Mouse (Mus musculus) forebrain, postnatal 0 days (tissue): ENCODE measurements around the gene Dip2a. TPM values are rescaled to one million over a fixed set of nuclear protein-coding genes. Genes with fewer than 3 reads are reported as not detected.

Source experiments
- ATAC-seq: fragments of 200-750 bp; cut with Nextera tagmentation; 2 replicates; pipeline ENCODE4 v1.8.0; 2017; ENCODE audit warnings: mild to moderate bottlenecking, moderate library complexity
- DNase-seq: peaks from one replicate; pipeline ENCODE4 v3.0.0-alpha.2; 2015
- H3K27ac ChIP-seq: fragments of 300-500 bp; sonication (generic); 2 replicates; pipeline ENCODE4 v1.5.1; 2014; ENCODE audit warnings: low read depth, mild to moderate bottlenecking, antibody characterized with exemption, low read length, moderate library complexity, mixed read lengths
- H3K27me3 ChIP-seq: fragments of 300-500 bp; sonication (generic); 2 replicates; pipeline ENCODE4 v1.6.1; 2014; ENCODE audit warnings: mild to moderate bottlenecking, low read length, mixed read lengths; ENCODE audit not compliant: insufficient read depth
- H3K36me3 ChIP-seq: fragments of 300-500 bp; sonication (generic); 2 replicates; pipeline ENCODE4 v1.6.1; 2014; ENCODE audit warnings: mild to moderate bottlenecking, moderate library complexity; ENCODE audit not compliant: insufficient read depth
- H3K4me1 ChIP-seq: fragments of 300-500 bp; sonication (generic); 2 replicates; pipeline ENCODE4 v1.6.1; 2014; ENCODE audit warnings: antibody characterized with exemption; ENCODE audit not compliant: insufficient read depth
- H3K4me2 ChIP-seq: fragments of 300-500 bp; sonication (generic); 2 replicates; pipeline ENCODE4 v1.6.1; 2014; ENCODE audit warnings: low read depth, mild to moderate bottlenecking, moderate library complexity
- H3K4me3 ChIP-seq: fragments of 300-500 bp; sonication (generic); 2 replicates; pipeline ENCODE4 v1.5.1; 2014; ENCODE audit warnings: low read depth, low read length, mixed read lengths
- H3K9ac ChIP-seq: fragments of 300-500 bp; sonication (generic); 2 replicates; pipeline ENCODE4 v1.6.1; 2014; ENCODE audit warnings: mild to moderate bottlenecking
- H3K9me3 ChIP-seq: fragments of 300-500 bp; sonication (generic); 2 replicates; pipeline ENCODE4 v1.6.1; 2016; ENCODE audit warnings: low read length
- CTCF ChIP-seq: sonication (generic); IDR thresholded peaks from 2 replicates; pipeline ENCODE4 v1.5.1; 2016; ENCODE audit warnings: antibody characterized with exemption, control low read depth, low read depth
- WGBS: fragments of 180-500 bp; shearing (Covaris S2); extraction: QIAGEN DNeasy Blood & Tissue Kit; methylation state at CpG from one replicate; pipeline ENCODE4 v1.1.7; 2014; 5-methylcytosine and 5-hydroxymethylcytosine counted together
- polyA plus RNA-seq: library from polyadenylated mRNA; unstranded; fragments of >200 nt; fragmentation: Nextera tagmentation; extraction: Ambion mirVana; gene quantifications from 2 replicates; pipeline ENCODE4 v1.2.1, GENCODE M21; 2015
- total RNA-seq: library from RNA; depleted of rRNA; stranded (reverse); fragments of >200 nt; gene quantifications from 2 replicates; pipeline ENCODE4 v1.2.3, GENCODE M21; 2014

Gene Dip2a
- total and polyA plus RNA-seq, 2 experiments from 2014 or later: 8.7 to 49.0 TPM

GRCm38 (mm10) chr10:76317623-76318022 is 27.5 kb downstream of the Dip2a start:
- WGBS: 90% methylated on average over 12 of the region's 12 CpGs
- H3K27ac ChIP-seq: no peak overlapping the region
- H3K9me3 ChIP-seq: no peaks in the 10 kb centered on the region
- no peak for DNase-seq
- no peak for ATAC-seq
- H3K27me3 ChIP-seq: no peaks in the 10 kb centered on the region
- TF ChIP-seq CTCF: no peak
- no peak overlapping the region for H3K4me2 ChIP-seq
- H3K36me3 ChIP-seq: peaks cover 48% of the 10 kb centered on the region
- no peak overlapping the region for H3K9ac ChIP-seq
- H3K4me1 ChIP-seq: no peaks in the 10 kb centered on the region
- no peak overlapping the region for H3K4me3 ChIP-seq

- Histone ChIP-seq H3K9me3 (no peaks in the 10 kb centered on the region), H3K36me3 (peaks cover 53% of the 10 kb centered on the region), H3K4me1 (no peaks in the 10 kb centered on the region), H3K27me3 (no peaks in the 10 kb centered on the region), H3K4me2 (no peak overlapping the region), H3K9ac (no peak overlapping the region), H3K4me3 (no peak overlapping the region), H3K27ac (no peak overlapping the region)
- no peak for TF ChIP-seq CTCF
- ATAC-seq (no peak), DNase-seq (no peak)
- WGBS: 79% methylated on average over 7 of the region's 7 CpGs
Measured at GRCm38 (mm10) chr10:76316194-76316593, 28.9 kb downstream of the Dip2a start.

DNA sequence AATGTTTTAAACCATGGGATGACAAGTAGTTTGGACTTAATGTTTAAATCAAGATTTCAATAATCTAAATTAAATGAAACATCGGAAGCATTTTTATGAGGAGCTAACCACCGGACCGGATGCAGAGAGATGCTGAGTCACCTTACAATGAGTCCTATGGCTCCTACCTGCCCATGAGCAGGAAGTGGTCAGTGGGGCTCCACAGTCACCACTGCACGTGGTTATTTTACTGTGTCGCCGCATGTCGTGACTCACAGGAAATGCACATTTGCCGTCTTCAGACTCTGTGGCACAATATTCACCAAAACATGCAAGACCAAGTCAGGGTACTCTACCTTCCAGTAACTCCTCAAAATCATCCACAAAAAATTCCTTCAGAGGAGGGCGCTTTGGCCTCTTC is 38.4 kb downstream of the Dip2a start:
- Histone ChIP-seq H3K4me3 (no peak overlapping the region), H3K36me3 (peaks cover 55% of the 10 kb centered on the region), H3K27me3 (no peaks in the 10 kb centered on the region), H3K9ac (no peak overlapping the region), H3K27ac (no peak overlapping the region), H3K9me3 (no peaks in the 10 kb centered on the region), H3K4me2 (no peak overlapping the region), H3K4me1 (no peaks in the 10 kb centered on the region)
- DNase-seq (no peak), ATAC-seq (no peak)
- WGBS: 93% methylated on average over 9 of the region's 9 CpGs
- TF ChIP-seq CTCF: no peak

GRCm38 (mm10) chr10:76300133-76300532 is 45.0 kb downstream of the Dip2a start:
- Histone ChIP-seq H3K4me2 (no peak overlapping the region), H3K36me3 (peaks cover 71% of the 10 kb centered on the region), H3K9ac (no peak overlapping the region), H3K4me1 (no peaks in the 10 kb centered on the region), H3K9me3 (no peaks in the 10 kb centered on the region), H3K27ac (no peak overlapping the region), H3K4me3 (no peak overlapping the region), H3K27me3 (no peaks in the 10 kb centered on the region)
- WGBS: 83% methylated on average over 5 of the region's 5 CpGs
- DNase-seq (no peak), ATAC-seq (no peak)
- TF ChIP-seq CTCF: no peak

GRCm38 (mm10) chr10:76293222-76293621 is 51.9 kb downstream of the Dip2a start:
- DNase-seq (no peak), ATAC-seq (no peak)
- 90% methylated on average over 4 of the region's 4 CpGs for WGBS
- Histone ChIP-seq H3K27me3 (no peaks in the 10 kb centered on the region), H3K4me2 (no peak overlapping the region), H3K36me3 (peaks cover 92% of the 10 kb centered on the region), H3K9me3 (no peaks in the 10 kb centered on the region), H3K4me1 (no peaks in the 10 kb centered on the region), H3K27ac (no peak overlapping the region), H3K9ac (no peak overlapping the region), H3K4me3 (no peak overlapping the region)
- no peak for TF ChIP-seq CTCF

DNA sequence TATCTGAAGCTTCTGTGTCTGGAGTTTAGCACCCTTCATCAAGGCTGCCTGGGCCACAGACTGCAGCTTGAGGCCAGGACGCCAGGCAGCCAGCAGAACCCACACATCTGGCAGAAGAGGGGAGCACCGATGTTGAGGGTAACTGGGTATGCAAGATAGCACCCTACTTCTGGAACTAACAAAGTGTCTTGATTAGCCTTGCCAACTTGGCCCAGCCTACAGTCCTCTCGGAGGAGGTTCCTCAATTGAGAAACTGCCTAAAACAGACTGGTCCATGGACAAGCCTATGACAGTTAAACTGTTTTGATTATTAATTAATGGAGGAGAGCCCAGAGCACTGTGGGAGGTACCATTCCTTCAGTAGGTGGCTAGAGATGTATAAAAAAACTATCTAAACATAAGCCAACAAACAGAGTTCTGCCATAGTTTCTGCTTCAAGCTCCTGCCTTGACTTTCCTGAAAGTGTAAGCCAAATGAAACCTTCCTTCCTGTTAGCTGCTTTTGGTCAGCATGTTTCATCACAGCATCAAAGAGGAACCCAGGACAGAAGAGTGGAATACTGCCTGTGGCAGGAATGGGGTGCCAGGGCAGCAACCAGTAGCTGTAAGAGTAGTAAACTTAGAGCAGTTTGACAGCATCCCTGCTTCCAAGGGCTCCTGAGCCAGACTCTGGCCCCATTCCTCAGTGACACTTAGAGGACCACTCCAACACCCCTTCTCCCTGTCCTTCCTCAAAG is 55.0 kb downstream of the Dip2a start:
- no peaks in the 10 kb centered on the region for H3K4me1 ChIP-seq

GRCm38 (mm10) chr10:76289052-76289451 is 56.0 kb downstream of the Dip2a start:
- no peak for DNase-seq
- 76% methylated on average over 5 of the region's 5 CpGs for WGBS
- Histone ChIP-seq H3K27ac (no peak overlapping the region), H3K4me3 (no peak overlapping the region), H3K9ac (no peak overlapping the region), H3K4me1 (no peaks in the 10 kb centered on the region), H3K4me2 (no peak overlapping the region), H3K36me3 (peaks cover 95% of the 10 kb centered on the region), H3K27me3 (no peaks in the 10 kb centered on the region), H3K9me3 (no peaks in the 10 kb centered on the region)
- no peak for TF ChIP-seq CTCF
- no peak for ATAC-seq

More for the DNA sequence above, 55.0 kb downstream of the Dip2a start:
- Histone ChIP-seq H3K4me2 (no peak overlapping the region), H3K36me3 (peaks cover 95% of the 10 kb centered on the region), H3K9me3 (no peaks in the 10 kb centered on the region), H3K27ac (no peak overlapping the region), H3K27me3 (no peaks in the 10 kb centered on the region), H3K9ac (no peak overlapping the region), H3K4me3 (no peak overlapping the region)
- no peak for ATAC-seq
- no peak for DNase-seq
- WGBS: 82% methylated on average over 3 of the region's 3 CpGs
- TF ChIP-seq CTCF: no peak
